Mouse (Mus musculus) right cerebral cortex, adult 2 months (tissue): Measurements from ENCODE around the gene Mmp25.

ENCODE experiments used
- DNase-seq, 2 experiments: peaks; one replicate each; pipeline ENCODE4 v3.0.0; 2021 to 2022; ENCODE audit warnings: low spot score in 2 of 2

Mmp25 gene

GRCm38 (mm10) chr17:23664556-23665021 is 19.5 kb upstream of the Mmp25 start:
- no peak for DNase-seq

GRCm38 (mm10) chr17:23661526-23661925 is 16.4 kb upstream of the Mmp25 start:
- DNase-seq = no peak

DNA sequence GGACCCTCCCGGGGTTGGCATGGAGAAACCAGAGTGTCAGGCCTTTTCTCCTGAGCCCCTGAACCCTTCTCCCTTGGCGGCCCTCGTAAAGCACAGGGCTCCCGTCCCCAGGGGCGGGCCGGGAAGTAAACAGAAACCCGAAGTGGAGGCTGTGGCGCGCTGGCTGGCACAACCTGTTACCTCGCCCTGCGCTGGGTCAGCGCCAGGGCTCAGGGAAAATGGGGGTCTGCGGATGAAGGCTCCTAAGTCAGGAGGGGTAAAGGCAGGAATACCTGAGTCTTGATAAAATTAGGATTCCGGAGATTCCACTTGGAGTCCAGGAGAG is 15.8 kb upstream of the Mmp25 start:
- no peak for DNase-seq

- no peak for DNase-seq
Measured at GRCm38 (mm10) chr17:23660117-23660875, 15.2 kb upstream of the Mmp25 start, which contains the start of gene Bicdl2. TSS of gene Bicdl2 (plus strand) at chr17:23660506.

GRCm38 (mm10) chr17:23658450-23658849 is 13.4 kb upstream of the Mmp25 start:
- no peak for DNase-seq

GRCm38 (mm10) chr17:23654410-23654809 is 9.3 kb upstream of the Mmp25 start:
- no peak for DNase-seq

DNA sequence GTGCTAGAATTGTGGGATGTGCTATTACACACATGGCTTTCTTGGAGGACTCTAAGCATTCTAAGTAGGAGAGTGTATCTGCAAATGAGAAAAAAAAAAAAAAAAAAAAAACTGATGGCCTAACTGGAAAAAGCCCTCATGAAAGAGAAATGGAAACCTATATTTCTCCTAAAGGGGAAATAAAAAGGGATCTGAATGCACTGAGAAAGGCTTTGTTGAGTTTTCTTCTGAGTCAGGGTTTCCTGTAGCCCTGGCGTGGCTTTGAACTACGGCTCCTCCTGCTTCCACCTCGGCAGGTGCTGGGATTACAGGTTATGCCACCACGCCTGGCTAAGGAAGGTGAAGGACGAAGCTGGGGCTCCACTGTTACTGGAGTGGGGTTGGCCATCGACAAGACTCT is 8.9 kb upstream of the Mmp25 start:
- no peak for DNase-seq

GRCm38 (mm10) chr17:23653324-23653723 is 8.2 kb upstream of the Mmp25 start:
- no peak for DNase-seq

GRCm38 (mm10) chr17:23651363-23651762 is 6.3 kb upstream of the Mmp25 start:
- no peak for DNase-seq

DNA sequence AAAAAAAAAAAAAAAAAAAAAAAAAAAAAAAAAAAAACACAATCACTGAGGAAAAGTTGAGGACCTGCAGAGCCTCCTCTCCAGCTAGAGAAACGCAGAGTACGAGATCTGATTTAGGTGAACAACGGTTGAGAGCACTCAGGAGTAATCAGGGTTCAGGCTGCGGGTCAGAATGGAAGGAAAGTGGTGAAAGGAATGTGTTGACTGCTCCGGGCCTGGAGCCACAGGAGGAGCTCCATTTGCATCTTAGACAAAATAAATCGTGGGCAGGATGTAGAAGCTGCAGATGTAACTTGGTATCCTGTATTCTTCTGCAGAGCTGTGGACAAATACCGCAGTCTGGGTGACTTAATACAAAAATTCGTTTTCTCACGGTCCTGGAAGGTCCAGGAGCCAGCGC is 817 bp upstream of the Mmp25 start:
- DNase-seq = no peak

DNA sequence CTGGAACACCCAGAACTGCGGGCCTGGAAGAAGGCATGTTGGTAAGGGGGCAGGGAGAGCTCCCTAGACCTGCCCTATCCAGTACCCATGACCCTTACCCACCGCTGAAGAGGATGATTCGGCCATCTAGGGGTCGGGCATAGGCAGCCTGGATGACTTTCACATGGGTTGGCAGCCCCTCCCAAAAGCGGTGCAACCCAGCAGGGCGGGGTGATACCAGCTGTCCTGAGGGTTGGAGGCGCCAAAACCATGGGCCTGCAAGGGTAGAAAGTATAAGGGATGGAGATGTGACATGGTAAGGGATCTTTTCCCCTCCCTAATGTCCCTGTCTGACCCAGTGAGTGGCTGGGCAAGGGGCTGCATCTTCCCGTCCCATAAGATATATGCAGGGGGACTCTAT is 13.8 kb downstream of the Mmp25 start:
- no peak for DNase-seq

- DNase-seq = peak; percentile 87 to 90
Measured at GRCm38 (mm10) chr17:23630195-23631020, 14.7 kb downstream of the Mmp25 start.

- no peak for DNase-seq
Measured at GRCm38 (mm10) chr17:23627813-23628212, 17.3 kb downstream of the Mmp25 start.

- no peak for DNase-seq
Measured at GRCm38 (mm10) chr17:23620351-23620750, 24.7 kb downstream of the Mmp25 start.

GRCm38 (mm10) chr17:23617087-23617486 is 28.0 kb downstream of the Mmp25 start:
- no peak for DNase-seq

GRCm38 (mm10) chr17:23610361-23610800 is 34.7 kb downstream of the Mmp25 start:
- peak; percentile 23 to 32 for DNase-seq

DNA sequence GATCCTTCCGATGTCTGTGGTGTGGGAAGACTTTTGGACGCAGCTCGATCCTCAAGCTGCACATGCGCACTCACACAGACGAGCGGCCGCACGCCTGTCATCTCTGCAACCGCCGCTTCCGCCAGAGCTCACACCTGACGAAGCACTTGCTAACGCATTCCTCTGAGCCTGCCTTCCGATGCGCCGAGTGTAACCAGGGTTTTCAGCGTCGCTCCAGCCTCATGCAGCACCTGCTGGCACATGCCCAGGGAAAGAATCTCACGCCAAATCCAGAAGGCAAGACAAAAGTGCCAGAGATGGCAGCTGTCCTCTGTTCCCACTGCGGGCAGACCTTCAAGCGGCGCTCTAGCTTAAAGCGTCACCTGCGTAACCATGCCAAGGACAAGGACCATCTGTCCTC is 35.5 kb downstream of the Mmp25 start:
- DNase-seq = no peak

GRCm38 (mm10) chr17:23605220-23605619 is 39.9 kb downstream of the Mmp25 start:
- no peak for DNase-seq

DNA sequence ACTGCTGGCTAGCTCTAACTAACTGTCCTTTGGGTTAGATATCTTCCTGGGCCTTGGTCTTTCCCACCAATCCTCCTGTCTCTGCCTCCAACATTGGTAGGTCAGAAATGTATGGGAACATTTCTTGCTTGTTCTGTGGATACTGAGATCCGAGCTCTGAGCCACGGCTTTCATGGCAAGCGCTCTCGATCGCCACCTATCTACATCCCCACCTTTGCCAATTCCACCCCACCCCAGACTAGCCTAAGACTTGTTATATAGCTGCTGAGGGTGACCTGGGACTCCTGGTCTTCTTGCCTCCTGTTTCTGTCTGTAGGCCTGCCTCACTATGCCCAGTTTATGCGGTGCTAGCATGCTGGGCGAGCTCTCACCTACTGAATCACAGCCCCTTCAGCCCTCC is 40.7 kb downstream of the Mmp25 start:
- DNase-seq = no peak

- DNase-seq = no peak
Measured at GRCm38 (mm10) chr17:23603542-23603941, 41.5 kb downstream of the Mmp25 start.

DNA sequence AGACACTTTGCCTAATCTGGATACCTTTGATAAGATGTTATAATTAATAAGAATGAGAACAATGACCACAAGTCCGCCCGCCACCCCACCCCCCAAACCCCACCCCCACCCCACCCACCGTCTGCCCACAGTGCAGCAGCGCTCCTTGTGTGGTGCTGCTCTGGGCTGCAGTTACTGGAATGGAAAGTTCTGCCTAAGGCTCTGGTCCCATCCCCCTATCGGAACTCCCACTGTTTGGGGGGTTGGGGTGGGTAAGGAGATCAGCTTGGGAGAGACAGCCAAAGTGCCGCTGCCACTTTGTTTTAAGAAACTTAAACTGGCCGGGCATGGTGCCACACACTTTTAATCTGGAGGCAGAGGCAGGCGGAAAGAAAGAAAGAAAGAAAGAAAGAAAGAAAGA is 42.0 kb downstream of the Mmp25 start:
- DNase-seq = no peak

- DNase-seq = no peak
Measured at GRCm38 (mm10) chr17:23601836-23602585, 43.1 kb downstream of the Mmp25 start.
